Mouse (Mus musculus): Measurements from ENCODE around the gene Chmp2a.

Gene Chmp2a

GRCm38 (mm10) chr7:12998053-12998452 is 36.6 kb downstream of the Chmp2a start, which contains the start of gene Slc27a5:
Gene Slc27a5 (minus strand): TSS chr7:12998192.
- DNase-seq: no peak

GRCm38 (mm10) chr7:12997230-12997629 is 37.4 kb downstream of the Chmp2a start:
- DNase-seq: no peak

- no peak for DNase-seq
Observed at GRCm38 (mm10) chr7:12995862-12996261, 38.7 kb downstream of the Chmp2a start.

GRCm38 (mm10) chr7:12993148-12993547 is 41.5 kb downstream of the Chmp2a start:
- no peak for DNase-seq

- DNase-seq: peak; percentile 27
Observed at GRCm38 (mm10) chr7:12992222-12992621, 42.4 kb downstream of the Chmp2a start.

GRCm38 (mm10) chr7:12987409-12988189 is 47.0 kb downstream of the Chmp2a start:
- DNase-seq: no peak

- no peak for DNase-seq
Observed at GRCm38 (mm10) chr7:12986906-12987305, 47.7 kb downstream of the Chmp2a start.

- no peak for DNase-seq
Observed at GRCm38 (mm10) chr7:12985724-12986123, 48.9 kb downstream of the Chmp2a start.

Measured in kidney, postnatal 10 days (tissue).